Mouse (Mus musculus) layer of hippocampus, adult 9-10 months (tissue): ENCODE measurements around the gene Hes1.

ENCODE experiments used
- DNase-seq: peaks from one replicate; pipeline ENCODE4 v3.0.0; 2022; ENCODE audit warnings: low spot score

Gene Hes1

DNA sequence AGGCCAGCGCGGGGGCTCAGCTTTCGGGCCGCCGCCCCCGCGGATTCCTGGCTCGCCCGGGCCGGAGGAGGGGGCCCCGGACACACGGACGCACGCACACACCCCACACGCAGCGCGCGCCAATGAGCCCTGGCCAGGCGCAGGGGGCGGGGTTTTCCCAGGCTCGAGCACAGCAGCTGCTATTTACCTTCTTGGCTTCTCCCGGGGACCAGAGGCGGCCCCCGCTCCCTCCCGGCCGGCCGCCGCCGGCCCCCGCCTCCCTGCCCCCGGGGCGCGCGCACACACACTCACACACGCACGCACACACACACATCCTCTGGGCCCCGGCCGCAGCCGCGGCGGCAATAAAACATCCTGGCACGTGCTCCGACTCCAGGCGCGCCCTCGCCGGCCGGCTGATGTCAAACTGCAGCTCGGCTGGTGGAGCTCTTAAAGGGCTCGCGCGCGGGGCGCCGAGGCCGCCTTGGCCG, at the start of gene Hes1:
Gene Hes1 (plus strand): TSS at position 401 of the 470 bp plus-strand sequence.
- no peak for DNase-seq

DNA sequence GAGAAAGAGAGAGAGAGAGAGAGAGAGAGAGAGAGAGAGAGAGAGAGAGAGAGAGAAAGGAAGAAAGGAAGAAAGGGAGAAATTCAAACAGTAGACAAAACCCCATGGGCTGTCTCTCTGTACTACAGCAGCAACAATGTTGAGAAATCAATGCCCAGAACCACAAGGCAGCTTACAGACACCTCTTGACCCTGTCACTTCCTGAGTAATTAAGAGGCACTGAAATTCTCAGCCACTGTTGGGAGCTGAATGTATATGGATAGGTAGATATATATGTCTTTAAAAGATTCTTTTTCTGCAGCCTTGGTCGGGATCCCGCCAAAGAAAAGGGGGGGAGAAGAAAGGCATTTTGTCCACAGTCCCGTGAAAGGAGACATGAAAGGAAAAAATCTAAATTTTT, 48.1 kb upstream of the Hes1 start:
- DNase-seq: no peak

DNA sequence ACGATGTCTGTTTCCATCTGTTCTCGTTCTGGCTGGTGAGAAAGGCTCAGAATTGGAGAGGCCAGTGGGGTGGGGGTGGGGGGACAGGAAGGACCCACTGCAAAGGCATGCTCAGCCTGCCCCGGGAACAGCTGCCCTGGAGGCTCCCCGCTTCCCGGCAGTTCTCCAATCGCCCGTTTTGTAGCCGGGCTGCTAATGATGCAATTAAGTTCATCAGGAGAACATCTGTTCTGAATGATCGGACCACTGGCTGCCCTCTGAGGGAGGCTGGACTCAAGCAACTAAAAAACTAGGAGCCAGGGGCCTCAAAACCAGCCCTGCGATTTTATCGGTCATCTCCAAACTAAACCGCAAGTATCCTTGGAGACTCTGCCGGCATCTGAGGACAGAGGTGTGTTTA, 44.1 kb upstream of the Hes1 start:
- DNase-seq: no peak

DNA sequence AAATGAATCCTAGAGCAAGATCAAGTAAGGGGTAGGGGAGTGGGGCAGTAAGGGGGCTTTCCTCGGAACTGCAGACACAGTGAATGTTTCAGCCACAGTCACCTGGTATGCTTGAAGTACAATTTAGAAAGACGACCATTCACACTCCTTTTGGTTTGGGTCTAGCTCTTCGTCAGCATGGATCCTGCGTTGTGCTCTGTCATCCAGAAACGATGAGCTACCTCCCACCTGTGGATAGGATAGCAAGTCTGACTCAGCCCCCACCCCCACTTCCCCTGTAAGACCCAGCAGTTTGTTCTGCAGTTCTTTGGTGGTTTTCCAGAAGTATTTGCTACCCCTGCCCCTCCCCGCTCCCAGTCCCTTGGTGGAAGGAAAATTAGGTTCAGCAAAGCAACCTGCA, 41.8 kb upstream of the Hes1 start:
- no peak for DNase-seq

DNA sequence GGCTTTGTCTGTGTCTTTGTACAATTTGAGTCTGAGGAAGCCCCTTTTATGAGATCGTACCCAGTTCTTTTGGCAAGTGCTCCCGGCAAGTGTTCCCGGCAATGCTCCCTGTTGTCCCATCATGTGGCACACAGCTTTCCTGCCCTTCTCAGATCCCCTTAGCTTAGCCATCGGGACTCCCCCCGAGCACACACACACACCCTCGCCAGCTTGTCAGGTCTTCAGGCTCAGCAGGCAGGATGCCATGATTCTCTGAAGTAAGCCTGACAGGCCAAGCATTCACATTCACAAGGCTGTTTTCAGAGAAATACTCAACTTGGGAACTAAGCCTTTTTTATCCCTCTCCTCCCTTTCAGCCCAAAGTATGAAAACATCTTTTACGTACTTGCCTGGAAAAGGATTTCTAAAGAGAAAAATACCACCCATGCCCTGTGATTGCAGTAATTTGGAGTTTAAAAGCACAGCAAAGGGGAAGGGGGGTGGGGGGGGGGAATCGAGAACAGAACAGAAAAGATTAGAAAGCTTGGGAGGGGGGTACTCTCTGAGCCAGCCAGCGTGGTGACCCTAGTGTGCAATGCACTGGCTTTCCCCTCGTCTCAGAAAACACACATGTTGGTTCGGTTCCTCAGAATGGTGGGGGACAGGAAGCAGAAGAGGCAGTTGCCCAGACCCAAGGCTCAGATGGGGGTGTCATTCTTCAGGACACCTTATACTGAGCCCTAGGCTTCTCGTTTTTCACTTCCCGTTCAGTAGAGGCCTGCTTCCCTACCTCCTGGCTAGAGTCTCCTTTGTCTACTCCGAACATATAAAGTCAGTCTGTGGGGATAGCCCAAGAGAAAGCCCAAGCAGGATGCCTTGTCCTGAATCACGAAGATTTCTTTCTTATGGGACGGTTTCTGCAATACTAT, 41.0 kb upstream of the Hes1 start:
- no peak for DNase-seq

DNA sequence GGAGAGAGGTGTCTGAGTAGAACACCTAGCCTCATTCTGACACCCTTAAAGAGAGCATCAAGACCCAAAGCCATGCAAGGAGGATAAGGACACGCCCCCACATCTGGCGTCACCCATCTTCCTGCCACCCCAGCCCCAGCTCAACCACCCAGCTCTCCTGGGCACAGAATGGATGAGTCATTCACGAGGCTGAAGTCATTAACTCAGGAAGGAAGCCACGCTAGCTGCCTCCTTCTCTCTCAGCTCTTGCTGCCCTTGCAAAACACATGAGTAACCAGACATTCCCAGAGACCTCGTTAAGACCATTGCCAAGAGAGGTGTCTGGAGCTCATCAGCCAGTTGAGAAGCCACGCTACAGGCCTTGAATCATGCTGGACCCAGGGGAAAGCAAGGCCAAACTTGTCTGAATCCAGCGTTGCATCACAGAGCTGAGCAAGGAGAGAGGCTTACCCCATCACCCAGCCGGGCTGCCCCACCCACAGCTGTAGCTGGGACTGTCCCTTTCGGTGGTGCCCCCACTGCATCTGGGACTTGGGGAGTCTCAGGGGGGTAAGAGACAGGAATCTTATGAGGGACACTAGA, 39.4 kb upstream of the Hes1 start:
- DNase-seq: no peak

DNA sequence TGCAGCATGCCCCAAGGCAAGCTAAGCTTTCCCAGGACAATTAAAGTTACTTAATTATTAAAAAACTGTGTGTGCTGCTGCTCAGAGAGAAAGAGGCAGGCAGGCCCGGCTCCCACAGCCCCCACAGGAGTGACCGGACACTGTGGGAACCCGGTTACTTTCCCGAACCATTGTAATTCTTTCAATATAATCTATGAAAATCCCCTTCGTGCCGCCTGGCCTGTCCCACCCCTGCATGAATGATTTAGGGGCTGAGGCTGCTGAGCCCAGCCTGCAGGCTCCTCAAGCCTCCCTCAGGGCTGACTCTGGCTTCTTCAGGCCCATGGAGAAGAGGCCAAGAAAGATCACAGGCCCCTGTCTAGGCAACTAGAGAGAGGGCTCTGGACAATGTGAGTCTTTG, 36.0 kb upstream of the Hes1 start:
- no peak for DNase-seq

DNA sequence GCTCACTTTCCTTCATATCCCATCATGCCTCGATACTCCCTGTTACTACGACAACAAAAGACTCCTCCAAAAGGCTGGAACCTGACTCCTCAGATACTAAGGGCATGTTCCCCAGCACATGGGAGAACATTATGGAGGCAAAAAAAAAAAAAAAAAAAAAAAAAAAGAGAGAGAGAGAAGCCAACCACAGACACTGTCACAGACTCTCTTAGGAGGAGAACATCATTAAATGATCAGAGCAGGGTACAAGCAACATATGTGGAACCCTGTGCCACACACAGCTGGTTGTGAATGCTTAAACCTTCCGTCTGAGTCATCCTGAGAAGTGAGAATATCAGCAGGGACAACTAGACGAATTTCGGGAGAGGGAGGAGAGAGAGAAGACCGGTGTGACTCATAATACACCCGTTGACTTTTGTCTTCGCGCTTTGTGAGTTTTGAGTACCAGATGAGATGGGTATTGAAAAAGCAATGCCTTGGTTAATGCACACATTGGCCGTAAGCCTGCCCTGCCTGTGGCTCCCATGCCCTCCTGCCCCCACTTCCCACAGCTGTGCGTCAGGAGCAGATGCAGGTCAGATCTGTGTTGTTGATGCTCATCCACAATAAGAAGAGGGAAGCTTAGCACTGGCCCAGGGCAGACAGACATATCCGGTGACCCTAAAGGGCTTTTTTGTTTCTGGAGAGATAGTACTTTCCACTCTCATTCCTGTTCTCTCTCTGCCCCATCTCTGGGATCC, 34.8 kb upstream of the Hes1 start:
- no peak for DNase-seq

DNA sequence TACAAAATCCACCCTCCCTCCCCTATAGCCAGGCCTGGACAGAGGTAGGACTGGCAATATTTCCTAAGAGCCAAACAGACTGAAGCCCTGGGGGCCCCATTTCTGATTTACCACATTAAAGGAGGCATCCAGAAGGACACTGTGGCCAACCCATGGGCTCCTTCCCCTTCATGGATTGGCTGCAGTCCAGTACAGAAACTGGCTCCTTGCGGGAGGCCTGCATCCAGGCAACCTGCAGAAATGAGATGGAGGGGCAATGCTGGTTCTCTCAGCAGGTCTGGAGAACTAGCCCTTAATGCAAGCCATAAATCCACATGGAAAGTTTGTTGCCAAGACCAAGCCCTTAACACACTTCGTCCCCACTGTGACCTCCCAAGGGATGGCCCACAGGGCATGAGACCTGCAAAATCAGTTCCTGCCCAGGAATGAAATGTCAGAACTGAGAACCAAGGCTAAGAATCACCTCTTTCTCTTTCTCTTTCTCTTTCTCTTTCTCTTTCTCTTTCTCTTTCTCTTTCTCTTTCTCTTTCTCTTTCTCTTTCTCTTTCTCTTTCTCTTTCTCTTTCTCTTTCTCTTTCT, 31.8 kb upstream of the Hes1 start:
- no peak for DNase-seq

DNA sequence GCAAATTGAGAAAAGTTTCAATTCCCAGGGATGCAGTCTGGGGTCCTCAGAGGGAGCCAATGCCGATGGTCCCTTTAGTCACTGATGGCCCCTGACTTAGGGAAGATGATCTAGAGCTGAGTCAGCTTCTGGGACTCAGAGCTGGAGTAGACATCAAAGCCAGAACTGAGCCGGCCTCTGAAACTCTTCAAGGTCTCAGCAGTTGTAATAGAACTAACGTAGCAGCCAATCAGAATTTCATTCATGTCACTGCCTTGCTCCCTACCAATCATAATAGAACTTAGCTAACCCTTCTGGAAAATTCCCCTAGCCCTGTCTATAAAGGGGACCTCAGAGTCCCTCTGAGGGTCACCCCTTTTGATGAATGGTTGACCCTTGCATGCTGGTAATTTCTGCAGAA, 30.8 kb upstream of the Hes1 start:
- no peak for DNase-seq

DNA sequence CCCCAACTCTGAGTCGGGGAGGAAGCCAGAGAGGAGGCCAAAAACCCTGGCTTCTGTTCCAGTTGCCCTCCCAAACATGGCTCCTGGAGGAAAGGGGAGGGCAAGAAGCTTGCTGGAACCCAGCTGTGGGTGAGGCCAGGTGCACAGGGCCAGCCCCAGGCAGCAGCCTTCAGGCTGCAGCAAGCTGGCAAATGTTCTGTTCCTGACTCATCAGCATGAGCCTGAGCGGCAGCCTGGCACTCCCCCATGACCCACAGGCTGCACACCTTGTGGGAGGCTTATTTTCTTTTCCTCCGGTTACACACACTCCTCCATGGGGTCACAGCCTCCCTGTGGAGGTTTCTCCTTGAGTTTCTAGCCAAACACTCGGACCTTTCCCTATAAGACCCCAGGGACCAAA, 30.2 kb upstream of the Hes1 start:
- no peak for DNase-seq

DNA sequence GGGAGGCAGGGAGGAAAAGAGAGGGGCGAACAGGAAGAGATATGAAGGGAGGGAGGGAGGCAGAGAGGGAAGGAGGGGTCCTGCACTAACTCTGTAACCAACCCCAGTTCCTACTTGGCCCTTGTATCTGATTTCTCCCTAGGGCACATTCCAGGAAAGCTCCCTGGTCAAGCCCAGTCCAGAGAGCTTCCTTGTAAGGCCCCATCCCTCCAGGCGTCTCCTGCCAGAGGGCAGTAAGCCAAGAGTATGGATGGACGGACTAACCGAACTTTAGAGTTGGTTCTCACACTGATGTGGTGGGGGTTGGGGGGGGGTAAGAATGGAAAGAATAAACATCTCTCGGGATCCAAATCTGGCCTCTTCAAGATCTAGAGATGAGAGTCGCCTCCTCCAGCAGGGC, 29.7 kb upstream of the Hes1 start:
- no peak for DNase-seq

DNA sequence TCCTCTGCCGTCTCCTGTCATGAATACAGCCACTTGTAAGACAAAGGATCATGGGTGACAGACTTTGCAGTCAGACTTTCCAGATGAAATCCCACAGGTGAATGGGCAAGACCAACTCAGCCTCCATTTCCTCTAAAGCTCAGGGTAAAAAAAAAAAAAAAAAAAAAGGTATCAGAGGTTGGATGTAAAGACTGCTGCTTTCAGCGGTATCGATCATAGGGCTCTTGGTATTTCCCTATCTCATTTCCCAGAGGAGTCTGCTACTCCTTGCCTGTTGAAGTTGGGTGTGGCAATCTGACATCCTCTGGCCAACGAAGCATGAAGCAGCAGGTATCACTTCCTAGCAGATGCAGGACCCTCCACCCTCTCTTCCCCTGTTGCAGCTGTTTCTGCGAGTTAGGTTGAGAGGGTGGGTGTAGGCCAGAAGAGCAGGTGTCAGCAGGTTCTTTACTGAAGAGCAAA, 29.2 kb upstream of the Hes1 start:
- DNase-seq: no peak

DNA sequence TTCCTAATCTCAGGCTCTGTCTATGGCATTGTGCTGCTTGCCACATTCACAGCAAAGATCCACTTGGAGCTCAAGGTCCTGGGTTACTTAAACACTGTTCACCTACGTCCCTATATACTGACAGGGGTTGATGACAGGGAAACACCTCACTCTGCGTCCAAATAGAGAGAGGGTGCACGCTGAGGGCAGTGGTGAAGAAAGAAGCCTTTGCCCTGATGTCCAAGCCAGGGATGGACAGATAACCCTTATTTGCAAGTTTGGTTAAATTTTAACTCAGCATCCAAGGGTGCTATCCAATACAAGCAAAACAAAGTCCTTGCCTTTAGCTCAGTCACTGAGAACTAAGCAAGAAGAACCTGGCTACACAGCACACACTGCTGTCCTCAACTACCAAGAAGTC, 28.1 kb upstream of the Hes1 start:
- DNase-seq: no peak

DNA sequence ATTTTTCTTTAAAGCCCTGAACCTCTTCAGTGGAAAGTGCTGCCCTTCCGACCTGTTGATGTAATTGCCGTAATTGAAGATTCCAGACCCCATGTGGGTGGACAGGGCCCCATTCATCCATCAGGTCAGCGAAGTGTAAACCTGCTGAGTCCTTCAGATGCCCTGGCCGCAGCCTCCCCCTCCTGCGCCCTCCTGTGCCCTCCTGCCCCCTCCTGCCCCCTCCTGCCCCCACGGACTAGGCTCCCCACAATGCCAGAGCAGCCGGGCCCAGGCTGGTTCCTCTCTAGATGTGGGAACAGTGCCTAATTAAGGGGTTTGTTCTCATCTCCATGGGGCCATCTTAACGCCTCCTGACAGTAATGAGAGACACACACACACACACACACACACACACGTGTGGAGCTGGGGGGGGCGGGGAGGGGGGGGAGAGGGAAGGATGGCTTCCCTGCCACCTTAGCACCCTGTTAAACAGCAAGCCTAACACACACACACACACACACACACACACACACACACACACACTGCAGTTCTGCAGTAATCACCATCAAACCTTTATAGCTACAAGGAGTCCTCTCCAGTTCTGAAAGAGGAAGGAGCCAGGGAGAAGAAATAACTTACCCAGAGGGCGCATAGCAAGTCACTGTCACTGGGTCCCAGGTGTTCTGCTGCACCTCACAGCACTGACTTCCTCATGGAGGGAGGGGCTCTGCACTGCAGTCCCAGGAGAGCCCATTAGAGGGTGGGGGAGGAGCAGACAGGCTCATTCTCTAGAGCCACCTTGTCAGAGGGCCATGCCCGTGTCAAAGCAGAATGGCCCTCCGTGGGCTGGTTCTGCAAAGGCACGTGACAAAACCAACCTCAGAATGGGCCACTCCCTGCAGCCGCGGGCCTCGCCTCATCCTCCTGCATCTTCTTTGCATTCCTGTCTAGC, 25.3 kb upstream of the Hes1 start:
- no peak for DNase-seq

DNA sequence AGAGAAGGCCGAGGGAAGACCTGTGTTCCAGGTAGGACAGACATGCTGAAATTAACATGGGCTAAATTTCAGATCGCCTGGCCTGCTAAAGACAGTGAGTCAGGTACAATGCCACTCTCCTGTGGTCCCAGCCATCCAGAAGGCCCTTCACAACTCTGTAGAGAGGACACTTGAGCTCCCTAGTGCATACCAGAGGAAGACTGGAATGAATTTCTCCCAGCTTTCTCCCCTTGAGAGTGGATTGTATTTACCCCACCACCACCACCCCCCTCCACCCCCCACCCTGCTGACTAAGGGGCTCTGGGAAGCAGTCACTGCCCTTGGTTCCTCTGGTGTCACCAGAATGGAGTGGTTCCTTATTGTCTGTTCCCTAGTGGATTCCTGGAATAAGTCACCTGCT, 24.3 kb upstream of the Hes1 start:
- no peak for DNase-seq

DNA sequence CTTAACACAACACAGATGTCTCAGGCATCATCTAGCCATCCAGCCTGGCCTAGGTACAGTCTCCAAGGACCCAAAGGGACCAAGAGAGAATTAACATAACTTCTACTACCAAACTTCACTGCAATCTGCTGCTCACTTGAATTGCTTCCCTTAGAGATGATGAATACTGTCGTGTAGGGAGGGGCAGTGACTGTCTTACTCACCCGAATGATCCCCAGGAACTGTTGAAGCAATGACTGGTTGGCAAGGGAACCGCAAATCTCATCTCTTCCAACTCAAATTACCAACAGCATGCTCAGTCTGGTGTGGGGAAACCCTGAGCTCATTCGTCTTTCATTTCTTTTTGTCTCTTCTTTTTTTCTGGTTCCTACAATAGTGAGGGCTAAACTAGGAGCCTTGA, 21.3 kb upstream of the Hes1 start:
- DNase-seq: no peak

DNA sequence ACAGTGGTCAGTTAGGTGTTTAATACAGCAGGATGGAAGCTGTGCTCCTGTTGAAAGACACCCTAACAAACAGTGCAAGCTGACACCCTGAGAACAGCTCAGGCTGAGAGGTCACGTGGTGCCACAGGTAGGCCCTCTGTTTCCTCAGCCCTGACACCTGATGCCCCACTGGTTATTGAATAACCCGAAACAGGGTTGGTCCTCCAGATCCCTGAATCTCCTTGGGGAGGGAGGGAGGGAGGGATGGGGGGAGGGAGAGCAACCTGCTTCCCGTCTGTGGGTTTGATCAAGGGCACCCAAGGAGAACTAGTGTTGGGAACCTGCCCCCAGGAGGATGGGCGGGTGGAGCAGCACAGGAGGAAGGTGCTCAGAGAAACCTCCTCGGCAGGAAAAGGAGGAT, 18.6 kb upstream of the Hes1 start:
- DNase-seq: no peak

DNA sequence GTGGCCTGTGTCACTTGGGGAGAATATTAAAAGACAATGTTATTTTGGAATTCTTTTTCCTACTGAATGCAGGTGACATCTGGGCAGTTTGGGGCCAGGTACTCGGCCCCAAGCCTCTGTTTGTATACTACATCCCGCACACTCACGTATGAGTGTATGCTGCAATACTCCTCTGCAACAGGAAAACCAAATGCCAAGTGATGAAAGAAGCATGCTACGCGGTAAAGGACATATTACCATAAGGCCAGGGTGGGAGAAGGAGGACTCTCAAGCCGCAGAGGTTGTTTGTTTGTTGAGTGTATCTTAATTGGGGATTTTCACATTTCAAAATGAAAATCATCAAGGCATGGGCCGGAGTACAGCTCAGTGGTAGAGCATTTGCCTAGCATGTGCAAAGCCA, 17.2 kb upstream of the Hes1 start:
- DNase-seq: no peak

DNA sequence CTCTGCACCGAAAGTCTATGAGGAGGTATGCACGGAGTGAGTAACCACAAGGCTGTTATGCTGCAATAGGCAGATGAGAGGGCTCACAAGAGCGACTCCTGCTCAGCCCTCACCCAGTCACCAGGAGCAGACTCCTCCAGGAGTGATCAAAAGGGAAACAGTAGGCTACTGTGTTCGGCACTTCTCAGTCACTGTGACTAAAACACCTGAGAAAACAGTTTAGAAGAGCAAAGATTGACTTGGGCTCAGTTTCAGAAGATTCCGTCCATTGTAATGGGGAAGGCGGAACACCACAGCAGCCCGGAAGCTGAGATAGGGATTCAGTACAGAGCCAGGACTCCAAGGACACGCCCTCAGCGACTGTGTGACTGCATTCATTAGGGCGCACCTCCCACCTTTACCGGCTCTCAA, 16.8 kb upstream of the Hes1 start:
- DNase-seq: no peak

DNA sequence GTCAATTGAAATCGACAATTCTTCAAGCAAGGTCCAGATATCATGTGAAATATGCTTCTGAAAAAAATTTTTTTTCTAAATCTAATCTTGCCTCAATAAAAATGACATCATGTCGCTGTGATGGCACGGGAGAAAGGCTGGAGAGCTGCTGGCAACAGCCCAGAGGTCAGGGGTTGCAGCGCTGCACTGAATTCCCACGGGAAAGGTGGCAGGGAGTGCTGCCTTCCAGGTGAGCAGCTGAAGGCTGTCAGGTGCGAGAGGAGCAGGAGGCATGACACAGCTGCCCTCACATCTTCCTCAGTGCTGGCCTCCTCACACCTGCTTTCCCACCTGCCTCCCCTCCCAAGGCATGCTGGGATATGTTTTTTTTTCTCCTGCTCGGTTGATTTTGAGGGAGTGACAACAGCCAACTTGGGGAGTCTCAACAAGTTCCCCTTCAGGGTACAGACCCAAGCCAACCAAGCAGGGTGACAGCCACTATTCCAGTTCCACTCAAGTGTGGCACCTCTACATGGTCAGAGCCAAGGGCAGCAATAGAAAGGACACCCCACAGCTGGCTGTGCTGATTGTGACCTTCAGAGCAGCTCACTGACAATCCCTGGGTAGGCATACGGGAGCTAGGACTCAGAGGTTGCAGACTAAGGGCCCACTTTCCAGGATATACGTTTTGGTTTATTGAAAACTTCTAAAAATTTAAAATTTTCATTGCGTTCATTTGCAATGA, 13.3 kb upstream of the Hes1 start:
- no peak for DNase-seq
